Mouse (Mus musculus) spleen, adult 12 weeks (tissue): ENCODE results near the gene Tfeb.
A peak's percentile ranks its signal among the peaks of the same experiment; 100 is the strongest.

Source experiments
- DNase-seq: peaks from one replicate; pipeline ENCODE4 v3.0.0; 2022; ENCODE audit warnings: low spot score

Gene Tfeb

GRCm38 (mm10) chr17:47712889-47713571 is 23.8 kb upstream of the Tfeb start:
- no peak for DNase-seq

- DNase-seq: no peak
Observed at GRCm38 (mm10) chr17:47715037-47715436, 21.8 kb upstream of the Tfeb start.

GRCm38 (mm10) chr17:47721183-47721582 is 15.6 kb upstream of the Tfeb start:
- no peak for DNase-seq

- DNase-seq: no peak
Observed at GRCm38 (mm10) chr17:47726566-47726965, 10.3 kb upstream of the Tfeb start, which contains the start of gene Pgc. TSS of gene Pgc (plus strand) at chr17:47726842.

GRCm38 (mm10) chr17:47730633-47731575 is 5.9 kb upstream of the Tfeb start:
- DNase-seq: no peak

GRCm38 (mm10) chr17:47735553-47736100 is 1.2 kb upstream of the Tfeb start:
- DNase-seq: no peak

GRCm38 (mm10) chr17:47737271-47738065 is 638 bp downstream of the Tfeb start:
- DNase-seq: peak; percentile 80

- DNase-seq: peak; percentile 61
Observed at GRCm38 (mm10) chr17:47738066-47738878, 1.4 kb downstream of the Tfeb start.

- peak; percentile 31 for DNase-seq
Observed at GRCm38 (mm10) chr17:47738879-47739798, 2.3 kb downstream of the Tfeb start.

- no peak for DNase-seq
Observed at GRCm38 (mm10) chr17:47740186-47740585, 3.4 kb downstream of the Tfeb start.

- no peak for DNase-seq
Observed at GRCm38 (mm10) chr17:47742991-47743734, 6.3 kb downstream of the Tfeb start.

- no peak for DNase-seq
Observed at GRCm38 (mm10) chr17:47744086-47744485, 7.3 kb downstream of the Tfeb start.

GRCm38 (mm10) chr17:47744746-47745368 is 8.0 kb downstream of the Tfeb start:
- DNase-seq: no peak

- no peak for DNase-seq
Observed at GRCm38 (mm10) chr17:47748791-47749553, 12.1 kb downstream of the Tfeb start.

GRCm38 (mm10) chr17:47749626-47750025 is 12.8 kb downstream of the Tfeb start:
- DNase-seq: no peak

- DNase-seq: no peak
Observed at GRCm38 (mm10) chr17:47750101-47750500, 13.3 kb downstream of the Tfeb start.

GRCm38 (mm10) chr17:47751811-47752210 is 15.0 kb downstream of the Tfeb start:
- no peak for DNase-seq
